Mouse (Mus musculus) limb, embryonic 13.5 days (tissue): ENCODE results near the gene Cyfip2. TPM values are rescaled to one million over a fixed set of nuclear protein-coding genes. Genes with fewer than 3 reads are reported as not detected.
A peak's percentile ranks its signal among the peaks of the same experiment; 100 is the strongest.

Source experiments
- ATAC-seq: fragments of 200-750 bp; cut with Nextera tagmentation; 2 replicates; pipeline ENCODE4 v1.8.0; 2017; ENCODE audit warnings: low read depth, moderate number of reproducible peaks, moderate TSS enrichment; ENCODE audit not compliant: low FRiP score
- H3K27ac ChIP-seq: fragments of 300-500 bp; sonication (generic); 2 replicates; pipeline ENCODE4 v1.5.1; 2015; ENCODE audit warnings: inconsistent platforms, mild to moderate bottlenecking, moderate library complexity
- H3K27me3 ChIP-seq: fragments of 300-500 bp; sonication (generic); 2 replicates; pipeline ENCODE4 v1.6.1; 2015; ENCODE audit warnings: mild to moderate bottlenecking, inconsistent platforms
- H3K36me3 ChIP-seq: fragments of 300-500 bp; sonication (generic); 2 replicates; pipeline ENCODE4 v1.6.1; 2015; ENCODE audit warnings: inconsistent platforms, mild to moderate bottlenecking, moderate library complexity
- H3K4me1 ChIP-seq: fragments of 300-500 bp; sonication (generic); 2 replicates; pipeline ENCODE4 v1.6.1; 2015; ENCODE audit warnings: inconsistent platforms
- H3K4me2 ChIP-seq: fragments of 300-500 bp; sonication (generic); replicated peaks from 2 replicates; pipeline ENCODE4 v1.6.1; 2015; ENCODE audit warnings: inconsistent platforms, mild to moderate bottlenecking, moderate library complexity
- H3K4me3 ChIP-seq: fragments of 300-500 bp; sonication (generic); 2 replicates; pipeline ENCODE4 v1.5.1; 2015; ENCODE audit warnings: moderate library complexity, mild to moderate bottlenecking, inconsistent platforms
- H3K9ac ChIP-seq: fragments of 300-500 bp; sonication (generic); 2 replicates; pipeline ENCODE4 v1.6.1; 2015; ENCODE audit warnings: mild to moderate bottlenecking, inconsistent platforms
- H3K9me3 ChIP-seq: fragments of 300-500 bp; sonication (generic); 2 replicates; pipeline ENCODE4 v1.6.1; 2016; ENCODE audit warnings: inconsistent platforms
- WGBS: fragments of 180-500 bp; shearing (Covaris S2); methylation state at CpG from one replicate; pipeline ENCODE4 v1.1.7; 2015; 5-methylcytosine and 5-hydroxymethylcytosine counted together
- polyA plus RNA-seq: library from polyadenylated mRNA; unstranded; fragments of >200 nt; fragmentation: Nextera tagmentation; extraction: Ambion mirVana; gene quantifications from 2 replicates; pipeline ENCODE4 v1.2.1, GENCODE M21; 2015

Gene Cyfip2
- polyA plus RNA-seq, 1 experiment from 2014 or later, result 14.1 TPM

DNA sequence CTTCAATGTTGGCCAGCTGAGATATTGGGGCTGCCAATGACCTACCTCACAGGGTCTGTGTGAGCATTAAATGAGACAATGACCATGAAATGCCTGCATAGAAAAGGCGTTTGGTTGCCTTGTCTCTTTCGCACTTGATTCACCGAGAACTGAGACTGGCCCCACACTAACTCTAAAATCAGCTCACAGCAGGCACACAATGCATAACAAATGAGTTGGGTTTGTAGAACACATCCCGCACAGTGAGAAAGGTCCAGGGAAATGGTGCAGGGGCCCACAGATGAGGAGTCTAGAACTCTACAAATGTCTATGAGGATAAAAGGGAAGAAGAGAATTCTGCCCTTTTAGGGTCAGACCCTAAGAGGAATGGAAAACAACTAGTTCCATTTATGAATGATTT, 23.6 kb downstream of the Cyfip2 start:
- Histone ChIP-seq H3K27ac (no peak overlapping the region), H3K9me3 (no peaks in the 10 kb centered on the region), H3K4me1 (0 out of 2 replicates have a peak, but pooled peaks cover 9% of the 10 kb centered on the region), H3K9ac (no peak overlapping the region), H3K36me3 (peaks cover 6% of the 10 kb centered on the region; the same call in 1 of the 2 replicates), H3K4me3 (no peak overlapping the region), H3K4me2 (no peak overlapping the region), H3K27me3 (no peaks in the 10 kb centered on the region)
- 81% methylated on average over 4 of the region's 4 CpGs for WGBS
- ATAC-seq, result no peak

DNA sequence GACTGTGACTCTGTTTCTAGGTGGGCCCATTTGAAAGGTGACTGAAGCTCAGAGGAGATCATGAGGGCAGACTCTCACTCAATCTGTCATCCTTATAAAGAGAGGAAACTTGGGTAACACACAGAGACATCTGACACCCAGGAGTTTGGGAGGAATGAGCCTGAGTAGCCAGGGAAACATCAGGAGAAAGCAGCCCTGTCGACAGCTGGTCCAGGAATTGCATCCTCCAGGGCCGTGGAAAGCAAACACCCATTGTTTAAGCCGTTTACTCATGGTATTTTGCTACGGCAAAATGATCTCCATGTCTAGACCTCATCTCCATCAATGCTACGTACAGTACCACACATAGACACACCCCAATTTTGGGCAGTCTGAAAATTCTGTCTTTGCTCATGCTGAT, 24.6 kb downstream of the Cyfip2 start:
- no peak overlapping the region for H3K4me2 ChIP-seq
- WGBS, result 67% methylated on average over 5 of the region's 5 CpGs
- ATAC-seq, result peak; percentile 63; the same call in 1 of the 2 replicates
- H3K9ac ChIP-seq, result no peak overlapping the region
- 0 out of 2 replicates have a peak, but pooled peaks cover 3% of the 10 kb centered on the region for H3K4me1 ChIP-seq
- H3K4me3 ChIP-seq, result no peak overlapping the region
- no peak overlapping the region for H3K27ac ChIP-seq
- H3K36me3 ChIP-seq, result peaks cover 15% of the 10 kb centered on the region
- H3K9me3 ChIP-seq, result no peaks in the 10 kb centered on the region
- H3K27me3 ChIP-seq, result no peaks in the 10 kb centered on the region

DNA sequence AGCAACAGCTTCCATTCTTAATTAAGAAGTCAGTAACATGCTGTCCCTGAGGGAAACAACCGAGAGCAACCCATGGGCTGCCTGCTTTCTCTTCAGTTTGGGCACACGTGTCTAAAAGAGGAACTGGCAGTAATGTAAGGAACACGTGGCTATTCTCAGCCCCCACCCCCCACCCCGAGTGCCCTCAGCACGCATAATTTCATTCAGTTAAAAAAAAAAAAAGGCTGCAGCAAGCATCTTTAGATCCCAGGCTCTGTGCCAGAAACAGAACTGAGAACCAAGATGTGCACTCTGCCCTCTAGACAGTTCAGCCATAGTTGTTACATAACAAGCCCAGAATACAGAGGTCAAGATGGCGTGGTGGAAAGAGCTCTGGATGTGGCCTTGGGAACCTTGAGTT, 25.9 kb downstream of the Cyfip2 start:
- H3K36me3 ChIP-seq, result peaks cover 26% of the 10 kb centered on the region
- no peaks in the 10 kb centered on the region for H3K27me3 ChIP-seq
- no peak overlapping the region for H3K27ac ChIP-seq
- H3K4me1 ChIP-seq, result 0 out of 2 replicates have a peak, but pooled peaks cover 3% of the 10 kb centered on the region
- H3K9ac ChIP-seq, result no peak overlapping the region
- no peaks in the 10 kb centered on the region for H3K9me3 ChIP-seq
- 53% methylated on average over 6 of the region's 6 CpGs for WGBS
- no peak overlapping the region for H3K4me2 ChIP-seq
- H3K4me3 ChIP-seq, result no peak overlapping the region
- no peak for ATAC-seq

DNA sequence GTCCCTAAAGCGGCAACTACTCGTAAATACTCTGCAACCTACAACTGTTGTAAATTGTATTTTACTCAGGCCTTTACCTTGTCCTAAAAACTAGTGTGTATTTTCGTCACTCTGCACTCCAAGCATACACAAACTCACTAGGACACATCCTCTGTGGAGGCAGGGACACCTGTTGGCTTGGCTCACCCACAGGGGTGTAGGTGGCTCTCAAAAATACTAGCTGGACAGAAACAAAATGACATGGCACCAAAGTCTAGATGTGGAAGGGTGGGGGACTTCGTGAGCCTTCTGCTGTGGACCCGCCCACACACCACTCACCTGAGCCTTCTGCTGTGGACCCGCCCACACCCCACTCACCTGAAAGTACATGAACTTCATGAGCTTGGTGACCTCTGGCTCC, 28.9 kb downstream of the Cyfip2 start:
- WGBS, result 94% methylated on average over 6 of the region's 6 CpGs

DNA sequence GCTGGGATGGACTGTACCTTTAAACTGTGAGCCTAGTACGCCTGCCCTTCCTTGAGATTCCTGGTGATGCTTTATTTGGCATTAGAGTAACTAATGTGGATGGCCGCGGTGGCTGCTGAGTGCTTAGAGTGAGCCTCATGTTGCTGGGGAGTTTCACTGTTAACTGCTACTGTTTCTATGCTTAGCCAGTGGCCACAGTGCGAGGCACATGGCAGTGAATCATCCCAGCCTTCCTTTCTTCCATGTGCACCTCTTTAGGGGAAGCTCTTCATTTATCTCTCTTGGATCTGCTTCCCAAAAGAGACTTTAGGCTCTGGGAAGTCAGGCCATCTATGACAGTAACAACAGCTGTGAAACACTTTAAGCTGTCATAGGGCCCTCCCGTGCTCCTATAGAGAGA, 30.0 kb downstream of the Cyfip2 start:
- 90% methylated on average over 5 of the region's 5 CpGs for WGBS

More for the DNA sequence above, 28.9 kb downstream of the Cyfip2 start:
- Histone ChIP-seq H3K4me1 (0 out of 2 replicates have a peak, but pooled peaks cover 3% of the 10 kb centered on the region), H3K27ac (no peak overlapping the region), H3K27me3 (no peaks in the 10 kb centered on the region), H3K4me3 (no peak overlapping the region), H3K4me2 (no peak overlapping the region), H3K9ac (no peak overlapping the region), H3K9me3 (no peaks in the 10 kb centered on the region), H3K36me3 (peaks cover 46% of the 10 kb centered on the region)
- ATAC-seq, result no peak

DNA sequence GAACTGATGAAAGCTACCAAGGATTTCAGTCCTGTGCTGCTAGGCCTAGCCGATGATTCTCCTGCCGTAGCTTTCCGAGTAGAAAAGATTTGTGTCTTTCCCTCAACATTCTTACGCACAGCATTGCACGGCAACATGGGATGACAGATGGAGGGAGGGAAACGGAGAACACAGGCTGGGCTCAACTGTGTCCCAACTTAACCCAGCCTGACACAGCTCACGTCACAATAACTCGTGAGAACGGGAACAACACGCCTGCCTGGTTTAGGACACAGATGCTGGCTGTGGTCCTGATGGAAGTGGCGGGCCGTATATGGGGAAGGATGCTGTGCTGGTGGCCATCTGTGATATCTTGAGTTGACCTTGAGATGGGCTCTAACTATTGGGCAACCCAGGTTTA, 34.0 kb downstream of the Cyfip2 start:
- WGBS, result 94% methylated on average over 12 of the region's 12 CpGs
- H3K4me2 ChIP-seq, result no peak overlapping the region
- H3K4me3 ChIP-seq, result no peak overlapping the region
- H3K4me1 ChIP-seq, result no peaks in the 10 kb centered on the region
- no peaks in the 10 kb centered on the region for H3K9me3 ChIP-seq
- no peaks in the 10 kb centered on the region for H3K27me3 ChIP-seq
- no peak overlapping the region for H3K9ac ChIP-seq
- H3K36me3 ChIP-seq, result peaks cover 73% of the 10 kb centered on the region
- ATAC-seq, result no peak
- no peak overlapping the region for H3K27ac ChIP-seq

More for the DNA sequence above, 30.0 kb downstream of the Cyfip2 start:
- H3K4me3 ChIP-seq, result no peak overlapping the region
- H3K27me3 ChIP-seq, result no peaks in the 10 kb centered on the region
- no peak for ATAC-seq
- H3K9me3 ChIP-seq, result no peaks in the 10 kb centered on the region
- H3K4me2 ChIP-seq, result no peak overlapping the region
- peaks cover 58% of the 10 kb centered on the region for H3K36me3 ChIP-seq
- H3K4me1 ChIP-seq, result 0 out of 2 replicates have a peak, but pooled peaks cover 3% of the 10 kb centered on the region
- no peak overlapping the region for H3K27ac ChIP-seq
- H3K9ac ChIP-seq, result no peak overlapping the region

DNA sequence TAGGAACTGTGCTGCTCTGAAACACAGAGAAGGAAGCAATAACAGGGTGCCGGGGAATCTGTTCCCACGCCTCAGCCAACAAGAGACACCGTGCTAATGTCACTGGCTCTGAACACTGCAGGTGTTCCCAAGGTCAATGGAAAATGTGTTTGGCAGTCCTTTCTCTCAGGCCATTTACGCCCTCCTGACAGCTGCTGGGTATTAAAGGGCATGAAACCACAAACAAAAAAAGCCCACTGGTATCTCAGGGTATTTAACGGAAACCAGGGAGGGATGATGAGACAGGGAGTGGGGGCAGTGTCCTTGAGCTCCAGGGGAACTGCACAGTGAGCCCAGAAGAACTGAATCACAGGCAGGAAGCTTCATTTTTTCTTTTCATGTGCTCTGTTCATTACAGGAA, 34.5 kb downstream of the Cyfip2 start:
- peaks cover 69% of the 10 kb centered on the region for H3K36me3 ChIP-seq
- no peaks in the 10 kb centered on the region for H3K9me3 ChIP-seq
- H3K4me1 ChIP-seq, result no peaks in the 10 kb centered on the region
- no peak overlapping the region for H3K4me3 ChIP-seq
- 68% methylated on average over 5 of the region's 5 CpGs for WGBS
- no peak overlapping the region for H3K4me2 ChIP-seq
- H3K27me3 ChIP-seq, result no peaks in the 10 kb centered on the region
- no peak overlapping the region for H3K27ac ChIP-seq
- H3K9ac ChIP-seq, result no peak overlapping the region
- no peak for ATAC-seq

DNA sequence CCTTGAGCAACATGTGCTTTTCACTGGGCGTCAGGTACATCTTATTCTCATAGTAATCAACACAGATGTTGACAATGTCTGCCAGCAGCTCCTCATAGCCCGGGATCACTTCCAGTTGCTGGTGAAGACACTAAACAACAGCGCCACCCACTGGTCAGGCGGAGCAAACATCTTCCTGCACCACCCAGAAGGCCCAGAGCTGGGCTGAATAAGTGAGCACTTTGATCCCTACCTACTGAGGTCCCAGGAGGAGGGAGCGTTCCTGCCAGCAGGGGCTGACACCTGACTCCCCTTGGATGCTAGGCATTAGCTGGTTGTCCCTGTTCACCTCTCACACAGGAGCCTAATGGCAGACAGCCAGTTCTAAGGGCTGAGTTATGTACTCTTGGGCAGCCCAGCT, 35.9 kb downstream of the Cyfip2 start:
- H3K4me3 ChIP-seq, result no peak overlapping the region
- no peaks in the 10 kb centered on the region for H3K9me3 ChIP-seq
- no peak for ATAC-seq
- H3K4me2 ChIP-seq, result no peak overlapping the region
- no peak overlapping the region for H3K27ac ChIP-seq
- H3K9ac ChIP-seq, result no peak overlapping the region
- no peaks in the 10 kb centered on the region for H3K4me1 ChIP-seq
- 51% methylated on average over 5 of the region's 5 CpGs for WGBS
- H3K36me3 ChIP-seq, result peaks cover 67% of the 10 kb centered on the region
- no peaks in the 10 kb centered on the region for H3K27me3 ChIP-seq

DNA sequence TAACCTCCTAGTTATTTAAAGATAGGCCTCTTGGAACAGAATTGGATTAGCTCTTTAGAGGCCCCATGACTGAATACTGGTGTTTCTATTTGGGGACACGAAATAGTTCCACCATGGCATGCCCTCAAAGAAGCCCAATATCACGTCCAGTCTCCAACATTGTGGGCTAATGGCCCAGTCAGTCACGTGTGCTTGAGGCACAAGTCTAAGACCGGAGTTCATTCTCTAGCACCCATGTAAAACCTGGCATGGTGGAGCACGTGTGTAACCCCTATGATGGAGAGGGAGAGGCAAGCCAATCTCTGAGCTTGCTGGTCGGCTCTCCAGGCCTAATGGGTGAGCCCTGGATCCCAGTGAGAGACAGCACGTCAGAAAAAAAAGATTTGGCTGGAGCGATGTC, 36.5 kb downstream of the Cyfip2 start:
- Histone ChIP-seq H3K4me1 (no peaks in the 10 kb centered on the region), H3K27me3 (no peaks in the 10 kb centered on the region), H3K36me3 (peaks cover 63% of the 10 kb centered on the region), H3K27ac (no peak overlapping the region), H3K9me3 (no peaks in the 10 kb centered on the region), H3K4me3 (no peak overlapping the region), H3K9ac (no peak overlapping the region), H3K4me2 (no peak overlapping the region)
- ATAC-seq, result no peak
- WGBS, result 90% methylated on average over 8 of the region's 8 CpGs

DNA sequence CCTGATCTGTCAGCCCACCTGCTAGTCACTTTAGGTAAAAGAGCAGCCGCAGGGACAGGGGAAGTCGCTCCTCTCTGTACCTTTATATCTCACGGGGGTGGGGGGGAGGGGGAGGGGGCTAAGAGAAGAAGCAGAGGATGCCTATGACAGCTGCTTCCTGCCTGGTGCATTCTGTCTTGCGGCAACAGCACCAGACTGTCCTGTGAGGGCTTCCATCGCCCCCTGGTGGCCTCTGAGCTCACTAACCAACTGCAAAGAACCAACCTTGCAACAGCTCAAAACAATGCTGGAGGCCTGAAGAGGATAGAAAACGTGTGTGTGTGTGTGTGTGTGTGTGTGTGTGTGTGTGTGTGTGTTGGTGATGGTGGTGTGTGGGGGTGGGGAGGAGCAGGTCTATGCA, 37.4 kb downstream of the Cyfip2 start:
- Histone ChIP-seq H3K4me2 (no peak overlapping the region), H3K27me3 (no peaks in the 10 kb centered on the region), H3K36me3 (peaks cover 62% of the 10 kb centered on the region), H3K4me3 (no peak overlapping the region), H3K27ac (no peak overlapping the region), H3K9ac (no peak overlapping the region), H3K4me1 (no peaks in the 10 kb centered on the region), H3K9me3 (no peaks in the 10 kb centered on the region)
- ATAC-seq, result peak; percentile 75; the same call in 1 of the 2 replicates
- 4% methylated on average over 6 of the region's 6 CpGs for WGBS

DNA sequence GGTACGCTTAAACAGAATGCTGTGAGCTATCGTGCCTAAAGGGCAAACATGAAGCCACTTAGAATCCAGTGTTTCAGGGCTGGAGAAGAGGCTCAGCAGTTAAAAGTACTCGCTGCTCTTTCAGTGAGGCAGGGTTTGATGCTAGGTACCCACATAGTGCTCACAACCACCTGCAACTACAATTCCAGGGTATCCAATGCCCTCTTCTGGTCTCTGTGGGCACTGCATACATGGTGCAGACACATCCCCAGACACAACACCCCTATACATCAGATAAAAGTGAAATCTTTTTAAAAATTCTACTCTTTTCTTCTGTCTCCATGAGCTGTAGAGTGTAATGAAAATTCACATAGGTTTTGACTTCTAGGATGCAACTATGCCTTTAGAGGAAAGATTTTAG, 38.7 kb downstream of the Cyfip2 start:
- WGBS, result 97% methylated on average over 3 of the region's 3 CpGs

DNA sequence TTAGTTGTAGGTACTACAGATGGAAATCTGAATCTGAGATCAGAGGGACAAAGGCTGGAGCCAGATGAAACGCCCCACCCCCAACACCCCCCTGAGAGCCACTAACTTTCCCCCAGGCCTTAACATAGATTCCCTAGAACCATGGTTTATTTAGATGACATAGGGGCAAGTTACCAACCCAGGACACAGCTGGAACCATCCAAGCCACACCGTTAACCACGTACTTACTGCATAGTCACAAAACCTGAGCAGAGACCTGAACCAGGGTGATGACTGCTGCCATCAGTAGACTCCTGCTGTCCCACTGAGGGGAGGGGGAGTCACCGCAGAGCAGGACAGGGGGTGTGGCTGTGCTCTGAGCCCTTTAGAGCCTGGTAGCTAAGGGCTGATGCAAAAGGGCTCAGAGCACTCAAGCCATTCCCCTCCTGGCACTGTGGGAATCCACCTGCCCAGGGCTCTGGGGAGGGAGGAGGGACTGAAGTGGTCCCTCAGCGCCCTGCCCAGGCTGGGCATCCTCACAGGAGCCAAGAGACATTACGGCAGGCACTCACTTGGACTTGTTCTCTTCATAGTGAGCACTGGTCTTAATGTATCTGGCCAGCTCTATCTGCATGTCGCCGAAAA, 40.5 kb downstream of the Cyfip2 start:
- H3K4me3 ChIP-seq, result no peak overlapping the region
- H3K9ac ChIP-seq, result no peak overlapping the region
- 78% methylated on average over 8 of the region's 8 CpGs for WGBS

More for the DNA sequence above, 38.7 kb downstream of the Cyfip2 start:
- Histone ChIP-seq H3K4me3 (no peak overlapping the region), H3K27me3 (no peaks in the 10 kb centered on the region), H3K36me3 (peaks cover 55% of the 10 kb centered on the region), H3K9me3 (no peaks in the 10 kb centered on the region), H3K9ac (no peak overlapping the region), H3K4me1 (no peaks in the 10 kb centered on the region), H3K4me2 (no peak overlapping the region), H3K27ac (no peak overlapping the region)
- ATAC-seq, result no peak

DNA sequence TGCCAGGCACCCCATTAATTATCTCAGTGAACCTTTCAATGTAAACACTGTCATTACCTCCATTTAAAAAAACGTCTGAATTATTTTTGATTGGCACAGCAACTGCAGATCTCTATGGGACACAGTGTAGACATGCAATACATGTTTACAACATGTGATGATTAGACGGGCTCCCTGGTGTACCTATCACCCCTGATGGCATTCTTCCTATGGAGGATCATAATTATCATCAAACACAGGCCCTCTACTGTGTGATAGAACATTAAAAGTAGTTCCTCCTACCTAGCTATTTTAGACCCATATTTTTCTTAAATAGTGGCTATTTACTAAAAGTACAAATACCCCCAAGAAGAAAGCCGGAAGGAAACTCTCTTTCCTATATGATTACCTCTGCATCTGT, 42.8 kb downstream of the Cyfip2 start:
- 0 out of 2 replicates have a peak, but pooled peaks cover 2% of the 10 kb centered on the region for H3K9me3 ChIP-seq
- no peak overlapping the region for H3K27ac ChIP-seq
- no peak overlapping the region for H3K9ac ChIP-seq
- no peak overlapping the region for H3K4me2 ChIP-seq
- no peaks in the 10 kb centered on the region for H3K4me1 ChIP-seq
- no peaks in the 10 kb centered on the region for H3K27me3 ChIP-seq
- no peak for ATAC-seq
- peaks cover 52% of the 10 kb centered on the region for H3K36me3 ChIP-seq
- H3K4me3 ChIP-seq, result no peak overlapping the region
- 65% methylated on average over 3 of the region's 3 CpGs for WGBS

More for the DNA sequence above, 40.5 kb downstream of the Cyfip2 start:
- ATAC-seq, result no peak
- Histone ChIP-seq H3K4me2 (no peak overlapping the region), H3K4me1 (no peaks in the 10 kb centered on the region), H3K36me3 (peaks cover 45% of the 10 kb centered on the region), H3K27ac (no peak overlapping the region), H3K27me3 (no peaks in the 10 kb centered on the region), H3K9me3 (0 out of 2 replicates have a peak, but pooled peaks cover 2% of the 10 kb centered on the region)
